Mouse (Mus musculus): ENCODE measurements around the gene Sfr1.

Gene Sfr1

DNA sequence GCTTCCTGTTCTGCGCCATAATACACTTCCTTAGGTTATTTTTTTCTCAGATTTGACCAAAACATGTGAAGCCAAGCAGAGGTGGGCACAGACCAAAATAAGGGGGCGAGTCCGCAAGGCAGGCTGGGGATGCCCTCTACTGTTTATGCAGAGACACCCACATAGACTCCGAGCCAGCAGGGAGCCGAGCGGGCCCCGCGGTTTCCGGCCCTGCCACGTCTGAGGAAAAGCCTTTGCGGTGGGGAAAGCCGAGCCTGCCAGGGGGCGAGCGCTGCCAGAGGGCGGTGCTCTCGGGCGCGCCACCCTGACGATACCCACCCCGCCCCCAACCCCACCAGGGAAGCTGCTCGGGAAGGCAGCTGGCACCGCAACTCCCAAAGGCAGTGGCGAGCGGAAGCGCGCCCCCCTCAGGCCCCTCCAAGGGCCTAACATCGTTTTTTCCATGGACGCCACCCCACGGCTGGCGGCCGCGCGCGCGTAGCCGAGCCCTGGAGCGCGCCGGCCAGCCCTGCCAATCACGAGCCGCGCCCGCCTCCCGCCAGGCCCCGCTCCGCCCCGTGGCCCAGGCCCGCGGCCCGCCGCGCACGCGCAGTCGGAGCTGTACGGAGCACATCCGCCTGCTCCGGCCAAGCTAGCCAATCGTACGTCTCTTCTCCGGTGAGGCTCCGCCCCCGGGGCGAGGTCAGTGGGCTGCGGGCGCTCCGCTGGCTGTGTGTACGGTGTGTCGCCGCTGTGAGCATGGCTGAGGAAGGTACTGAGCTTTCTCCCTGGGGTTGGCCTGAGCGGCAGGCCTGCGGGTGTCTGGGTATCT lies at the start of gene Sfr1:
Sfr1 (plus strand) TSS at position 612 of the 811 bp plus-strand sequence.
- DNase-seq (ENCODE audit: low spot score): peak; percentile 99

DNA sequence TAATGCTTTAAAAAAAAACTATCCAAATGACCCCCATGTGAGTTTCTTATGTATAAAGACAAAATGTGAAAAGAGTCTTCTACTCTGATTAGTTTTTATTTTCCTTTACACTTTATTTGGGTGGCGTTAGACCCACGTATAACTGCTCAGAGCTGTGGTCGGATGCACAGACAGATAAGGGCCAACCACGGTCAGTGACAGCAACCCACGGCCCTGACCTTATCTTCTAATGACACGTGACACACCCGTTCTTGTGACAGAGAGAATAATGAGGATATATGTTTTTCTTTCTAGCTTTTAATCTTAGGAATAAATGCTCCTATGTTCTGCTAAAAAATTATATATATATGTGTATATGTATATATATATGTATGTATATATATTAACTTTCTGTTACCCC lies 41.9 kb upstream of the Sfr1 start:
- DNase-seq (ENCODE audit: low spot score): no peak

DNA sequence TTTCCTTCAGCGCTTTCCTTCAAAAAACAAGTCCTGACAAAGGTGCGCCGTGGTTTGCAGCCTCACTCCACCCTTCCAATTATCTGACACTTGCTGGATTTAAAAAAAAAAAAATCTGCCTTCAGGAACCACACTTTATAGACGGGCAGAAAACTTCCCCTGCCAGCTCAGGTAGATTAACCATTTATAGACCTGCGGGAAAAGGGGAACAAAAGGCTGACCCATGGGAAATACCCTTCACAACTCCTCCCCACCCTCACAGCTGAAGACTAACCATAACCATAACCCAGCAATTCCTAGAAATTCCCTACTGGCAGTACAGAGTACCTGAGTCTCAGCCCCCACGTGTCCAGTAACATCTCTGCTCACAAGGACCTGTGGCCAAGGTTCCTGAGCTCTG lies 39.5 kb upstream of the Sfr1 start, which contains the start of gene Col17a1:
Col17a1 (minus strand) TSS at position 101 of the 400 bp plus-strand sequence.
- no peak for DNase-seq (ENCODE audit: low spot score)

DNA sequence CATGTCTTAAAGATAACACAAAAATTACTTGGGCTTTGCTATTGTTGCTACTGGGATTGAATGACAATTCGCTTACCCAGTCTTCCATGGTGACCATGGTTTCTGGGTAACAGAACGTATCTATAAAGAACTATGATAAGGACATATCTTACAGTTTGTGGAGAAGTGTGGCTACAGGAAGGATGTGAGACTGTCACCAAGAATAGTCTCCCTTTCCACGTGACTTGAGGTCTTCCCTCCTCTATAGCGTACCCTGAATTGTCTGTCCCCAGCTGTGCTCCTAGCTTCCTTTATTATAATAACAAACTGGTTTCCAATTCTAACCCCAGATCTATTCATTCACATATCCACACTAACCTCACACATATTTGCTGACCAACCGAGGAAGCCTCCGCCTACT lies 35.8 kb upstream of the Sfr1 start:
- DNase-seq (ENCODE audit: low spot score): no peak

DNA sequence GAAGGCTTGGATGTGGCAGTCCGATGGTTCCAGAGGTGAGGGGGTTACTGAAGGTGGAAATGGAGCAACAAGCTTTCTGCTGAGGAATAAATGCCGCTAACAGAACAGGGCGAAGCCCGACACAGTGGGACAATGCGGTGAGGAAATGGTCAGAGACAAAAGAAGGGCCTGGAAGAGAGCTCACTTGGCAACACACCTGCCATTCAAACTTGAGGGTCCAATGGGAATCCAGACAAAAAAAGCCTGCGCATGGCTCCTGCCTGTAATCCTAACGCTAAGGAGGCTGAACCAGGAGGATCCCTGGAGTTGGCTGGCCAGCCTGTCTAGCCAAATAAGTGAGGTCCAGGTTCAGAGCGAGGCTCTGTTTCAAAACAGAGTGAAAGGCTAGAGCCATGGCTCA lies 35.1 kb upstream of the Sfr1 start:
- DNase-seq (ENCODE audit: low spot score): no peak

DNA sequence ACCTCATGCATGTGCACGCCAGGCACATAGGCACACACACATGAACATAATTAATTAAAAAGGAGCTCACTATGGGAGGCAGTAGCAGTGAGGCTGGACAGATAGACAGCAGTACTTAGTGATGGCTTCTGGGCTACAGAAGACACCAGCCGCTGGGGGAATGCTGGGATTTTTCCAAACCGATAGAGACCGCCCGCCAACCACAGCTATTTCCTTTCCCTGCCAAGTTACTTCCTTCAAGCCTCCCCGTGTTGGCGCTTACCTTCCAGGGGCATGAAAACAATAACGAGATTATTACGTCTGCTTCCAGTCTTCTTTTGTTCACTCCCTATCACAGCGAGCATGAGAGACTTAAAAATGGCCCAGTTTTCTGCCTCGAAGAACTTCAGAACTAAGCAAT lies 34.4 kb upstream of the Sfr1 start:
- no peak for DNase-seq (ENCODE audit: low spot score)

DNA sequence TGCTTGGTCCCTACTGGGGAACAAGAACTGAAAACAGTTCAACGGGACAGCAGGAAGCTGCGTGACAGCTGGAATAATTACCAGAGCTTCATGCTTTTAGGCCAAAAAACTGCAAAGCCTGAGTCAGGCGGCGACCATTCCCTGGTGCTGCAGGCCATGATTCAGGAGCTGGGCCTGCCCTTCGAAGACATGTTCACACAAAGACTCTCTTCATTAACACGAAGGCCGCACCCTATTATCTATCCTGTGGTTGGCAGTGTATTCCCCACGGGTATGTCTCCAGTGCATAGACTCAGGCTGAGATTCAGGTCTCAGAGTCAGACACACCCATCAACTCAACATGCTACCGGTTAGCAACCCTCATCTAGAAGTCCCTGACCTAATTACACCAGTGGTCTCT lies 33.2 kb upstream of the Sfr1 start:
- DNase-seq (ENCODE audit: low spot score): no peak

DNA sequence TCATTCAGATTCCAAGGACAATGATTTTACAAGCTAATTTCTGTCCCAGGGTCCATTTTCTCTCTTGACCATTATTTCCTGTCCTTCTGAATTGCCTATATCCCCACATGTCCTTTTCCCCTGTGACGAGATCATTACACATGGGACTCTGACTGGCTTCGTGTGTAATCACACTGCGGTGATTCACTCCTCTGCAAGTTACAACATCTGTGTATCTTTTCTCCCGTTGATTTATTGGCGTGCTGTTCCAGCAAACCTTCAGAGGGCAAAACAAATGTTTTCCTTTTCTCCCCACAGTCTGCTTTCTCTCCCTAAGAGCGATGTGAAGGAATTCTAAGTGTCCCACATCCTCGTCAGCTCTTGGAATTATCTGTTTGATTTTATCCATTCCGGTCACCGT lies 31.7 kb upstream of the Sfr1 start:
- peak; percentile 38 for DNase-seq (ENCODE audit: low spot score)

DNA sequence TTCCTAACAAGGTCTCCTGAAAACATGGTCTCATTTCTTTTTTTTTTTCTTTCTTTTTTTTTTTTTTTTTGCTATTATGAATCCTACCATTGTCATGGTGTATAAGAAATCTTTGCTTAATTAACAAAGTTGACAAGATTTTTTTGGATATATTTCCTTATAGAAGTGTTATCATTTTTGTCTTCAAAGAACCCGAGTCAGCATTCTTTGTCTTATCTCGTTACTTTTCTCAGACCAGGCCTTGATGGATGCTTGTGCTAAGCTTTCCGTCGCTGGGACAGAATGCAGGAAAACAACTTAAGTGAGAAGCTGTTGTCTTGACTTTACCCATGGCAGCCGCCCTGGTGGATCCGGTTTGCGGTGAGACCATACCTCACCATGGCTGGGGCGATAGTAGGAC lies 31.0 kb upstream of the Sfr1 start:
- DNase-seq (ENCODE audit: low spot score): no peak

DNA sequence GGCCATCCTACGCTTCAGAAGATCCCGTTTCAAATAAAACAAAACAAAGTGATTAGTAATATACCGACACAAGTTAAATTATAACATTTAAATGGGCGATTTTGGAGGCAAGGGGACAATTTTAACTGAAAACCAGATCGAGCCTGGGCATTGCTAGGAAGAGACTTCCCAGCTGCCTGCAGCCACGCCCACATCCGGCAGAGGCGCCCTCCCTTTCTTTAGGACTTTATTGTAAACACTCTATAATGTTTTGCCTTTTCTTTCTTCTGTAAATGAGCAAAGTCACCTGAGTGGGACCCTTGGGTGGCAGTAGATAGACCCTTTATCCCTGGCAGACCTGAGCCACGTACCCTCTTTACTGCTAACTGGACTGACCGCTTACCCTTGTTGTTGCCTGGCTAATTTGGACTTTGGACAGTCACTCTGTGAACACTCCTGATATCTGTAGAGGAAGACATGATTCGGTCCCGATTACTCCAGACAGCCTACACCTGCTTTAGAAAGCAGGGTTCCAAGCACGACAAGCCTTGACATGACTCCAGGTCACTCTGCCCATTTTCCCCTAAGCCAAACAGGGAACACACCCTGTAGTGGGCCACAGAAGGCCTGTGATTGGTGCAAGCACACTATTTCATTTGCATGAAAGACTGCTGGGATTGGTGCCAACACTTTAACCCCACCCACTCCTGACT lies 26.3 kb upstream of the Sfr1 start:
- no peak for DNase-seq (ENCODE audit: low spot score)

DNA sequence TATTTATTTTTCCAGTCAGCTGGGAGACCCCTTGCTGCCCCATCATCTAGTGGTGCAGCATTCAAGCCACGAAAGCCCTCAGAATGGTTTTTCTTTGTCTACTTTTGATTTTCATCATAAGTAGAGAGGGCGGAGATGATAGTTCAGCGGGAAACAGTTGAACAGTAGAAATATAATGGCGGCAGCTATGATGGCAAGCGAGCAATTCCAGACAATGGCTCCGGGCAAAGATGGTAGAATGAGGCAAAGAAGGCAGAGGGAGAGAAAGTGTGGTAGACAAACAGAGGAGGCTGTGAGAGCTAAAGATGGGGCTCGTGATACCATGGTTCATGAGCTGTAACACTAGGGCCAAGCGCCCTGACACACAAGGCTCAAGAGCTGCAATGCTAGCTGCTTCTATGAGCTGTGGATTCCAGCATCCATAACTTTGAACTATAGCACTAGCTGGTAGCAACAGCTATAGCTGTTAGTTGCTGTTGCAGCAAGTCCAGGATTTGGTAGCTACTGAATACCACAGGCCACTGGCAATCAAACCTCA lies 25.6 kb upstream of the Sfr1 start:
- DNase-seq (ENCODE audit: low spot score): no peak

DNA sequence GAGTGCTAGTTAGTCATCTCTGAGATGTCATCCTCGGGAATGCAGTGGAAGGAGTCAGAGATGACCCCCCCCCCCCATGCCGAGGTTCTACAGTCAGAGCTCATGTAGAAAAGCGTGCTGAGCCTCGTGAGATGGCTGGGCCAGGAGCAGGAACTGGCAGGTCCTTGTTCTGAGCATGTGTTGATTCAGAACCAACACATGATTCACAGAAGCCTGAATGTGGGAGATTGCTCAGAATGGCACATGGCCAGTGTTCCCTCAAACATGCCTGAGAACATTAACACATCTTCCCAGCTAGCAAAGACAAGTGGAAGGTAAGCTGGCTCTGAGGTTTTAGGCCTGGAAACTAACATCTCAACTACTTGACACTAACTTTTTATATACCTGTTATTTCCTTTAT lies 21.1 kb upstream of the Sfr1 start:
- no peak for DNase-seq (ENCODE audit: low spot score)

DNA sequence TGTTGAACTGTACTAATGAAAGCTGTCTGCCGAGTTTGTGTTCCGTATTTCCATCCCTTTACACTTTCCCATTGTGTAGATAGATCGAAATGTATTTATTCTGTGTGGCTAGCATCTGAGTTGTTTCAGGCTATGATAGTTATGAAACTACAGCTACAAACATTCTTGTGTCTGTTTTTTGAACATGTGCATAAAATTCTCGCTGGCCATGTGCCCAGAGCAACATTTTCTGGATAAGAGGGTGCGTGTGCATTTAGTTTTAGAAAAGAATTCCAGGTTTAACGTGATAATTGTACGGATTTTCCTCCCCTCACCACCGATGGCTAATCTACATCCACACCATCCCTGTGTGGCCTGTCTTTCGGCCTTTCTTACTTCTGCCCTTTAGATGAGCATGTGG lies 18.0 kb upstream of the Sfr1 start:
- no peak for DNase-seq (ENCODE audit: low spot score)

DNA sequence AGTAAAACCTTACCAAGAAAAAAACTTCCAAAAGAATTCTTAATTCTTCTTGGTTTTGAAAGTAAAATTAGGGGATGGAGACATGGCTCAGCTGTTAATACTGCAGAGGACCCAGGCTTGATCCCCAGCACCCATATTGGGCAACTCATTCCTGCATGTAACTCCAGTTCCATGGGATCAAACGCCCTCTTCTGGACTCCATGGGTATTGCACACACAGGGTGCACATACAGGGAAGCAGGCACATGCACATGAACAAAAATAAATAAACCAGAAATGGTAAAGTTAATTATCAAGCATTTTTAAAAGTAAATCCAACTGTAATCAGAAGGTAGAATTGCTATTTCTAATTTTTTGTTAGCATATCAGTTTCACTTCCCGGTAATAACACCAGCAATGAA lies 15.3 kb upstream of the Sfr1 start:
- no peak for DNase-seq (ENCODE audit: low spot score)

DNA sequence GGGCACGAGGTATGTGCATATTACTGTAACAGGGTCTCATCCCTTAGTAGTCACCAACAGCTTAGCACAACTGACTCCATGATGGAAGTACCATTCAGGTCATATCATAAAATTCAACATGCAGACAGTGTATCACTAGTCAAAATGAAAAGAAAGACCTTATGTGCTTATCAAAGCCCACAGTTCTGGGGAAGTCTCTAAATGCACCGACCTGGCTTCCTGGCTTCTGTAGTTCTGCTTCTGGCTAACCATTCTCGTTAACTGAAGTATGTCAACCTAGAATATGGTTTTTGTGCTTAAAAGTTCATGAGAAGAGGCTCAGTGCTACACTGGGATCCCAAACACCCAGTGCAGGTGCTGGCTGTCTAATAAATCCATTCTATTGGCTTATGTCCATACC lies 12.3 kb upstream of the Sfr1 start:
- no peak for DNase-seq (ENCODE audit: low spot score)

DNA sequence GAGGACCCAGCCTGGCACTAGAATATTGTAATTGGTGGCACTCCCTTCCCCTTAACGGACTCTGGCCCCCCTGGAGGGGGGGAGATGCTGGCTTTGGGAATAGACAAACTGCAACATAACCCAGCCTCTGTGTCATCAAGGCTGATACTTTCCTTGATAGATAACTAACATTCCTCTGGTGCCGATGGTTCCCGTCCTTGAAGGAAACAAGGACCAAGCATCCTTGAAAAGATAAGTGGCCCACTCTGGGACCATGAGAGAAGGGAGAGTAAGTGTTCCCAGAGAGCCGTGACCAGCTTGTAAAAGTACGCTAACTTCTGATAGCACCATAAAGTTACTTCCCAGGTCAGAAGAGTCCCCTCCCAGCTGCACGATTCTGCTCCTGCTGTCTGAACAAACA lies 9.0 kb upstream of the Sfr1 start:
- DNase-seq (ENCODE audit: low spot score): no peak

DNA sequence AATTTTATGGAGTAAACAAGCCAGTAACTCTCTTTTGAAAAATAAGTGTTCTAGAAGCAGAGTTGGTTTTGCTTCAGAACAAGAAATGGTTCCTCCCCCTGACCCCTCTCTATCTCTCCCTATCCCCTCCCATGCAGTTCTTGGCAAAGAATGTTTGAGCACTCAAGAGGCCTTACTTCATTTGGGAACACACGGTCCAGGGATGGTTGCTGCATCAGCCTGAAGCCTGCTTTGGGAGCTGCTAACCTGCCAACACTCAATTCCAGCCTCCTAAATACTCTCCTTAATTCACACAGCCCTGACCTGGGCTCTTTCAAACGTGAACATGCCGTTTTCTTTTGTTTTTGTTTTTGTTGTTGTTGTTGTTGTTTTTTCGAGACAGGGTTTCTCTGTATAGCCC lies 6.6 kb upstream of the Sfr1 start:
- no peak for DNase-seq (ENCODE audit: low spot score)

DNA sequence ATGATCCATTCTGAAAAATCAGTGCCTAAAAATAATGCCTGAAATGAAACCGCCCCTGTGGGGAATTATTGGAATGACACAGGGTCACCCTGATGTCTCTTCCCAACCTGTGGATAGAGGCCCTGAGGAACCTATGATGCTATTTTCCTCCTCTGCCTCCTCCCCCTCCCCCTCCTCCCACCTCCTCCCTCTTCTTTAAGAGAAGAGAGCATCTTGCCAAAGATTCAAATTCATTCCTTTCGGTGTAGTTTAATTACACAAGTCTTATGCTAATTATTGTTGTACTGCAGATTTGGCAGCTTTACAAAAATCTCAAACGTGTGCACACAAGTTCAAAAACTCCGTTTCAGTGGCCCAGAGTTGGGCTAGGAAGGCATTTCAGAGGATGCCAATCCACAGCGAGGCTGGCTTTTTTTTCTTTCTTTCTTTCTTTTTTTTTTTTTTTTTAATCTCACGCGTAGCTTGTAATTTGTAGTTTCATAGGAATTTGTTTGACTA lies 5.8 kb upstream of the Sfr1 start:
- no peak for DNase-seq (ENCODE audit: low spot score)

DNA sequence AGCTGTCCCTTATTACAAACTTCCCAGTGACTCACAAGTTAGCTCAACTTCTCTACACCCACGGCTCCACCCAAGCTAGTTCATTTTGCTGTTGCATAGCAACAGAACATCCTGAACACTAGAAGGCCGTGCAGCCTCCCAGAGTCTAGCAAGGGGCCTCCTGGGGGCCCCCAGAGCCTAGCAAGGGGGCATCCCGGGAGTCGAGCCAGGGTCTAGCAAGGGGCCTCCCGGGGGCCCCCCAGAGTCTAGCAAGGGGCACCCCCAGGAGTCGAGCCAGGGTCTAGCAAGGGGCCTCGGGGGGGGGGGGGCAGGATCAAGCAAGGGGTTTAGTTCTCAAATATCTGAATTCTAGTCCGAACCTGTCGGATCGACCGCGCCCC lies 801 bp upstream of the Sfr1 start:
- peak; percentile 75 for DNase-seq (ENCODE audit: low spot score)

DNA sequence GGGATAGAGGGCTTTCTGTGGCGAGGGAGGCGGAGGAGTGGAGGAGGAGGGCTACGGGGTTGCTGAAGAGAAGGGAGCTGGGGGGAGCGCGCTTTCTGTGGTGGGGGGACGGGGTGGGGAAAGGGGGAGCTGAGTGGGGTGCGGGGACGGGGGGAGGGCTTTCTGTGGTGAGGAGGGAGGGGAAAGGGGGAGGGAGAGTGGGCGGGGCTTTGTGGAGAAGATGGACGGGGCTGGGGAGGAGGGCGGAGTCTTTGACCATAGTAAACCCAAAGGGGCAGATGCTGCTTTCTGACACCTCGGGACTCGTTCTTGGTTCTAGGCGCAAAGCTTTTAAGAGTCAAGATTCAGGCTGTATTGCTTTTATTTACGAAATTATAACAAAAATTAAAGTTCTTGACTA lies 449 bp downstream of the Sfr1 start:
- DNase-seq (ENCODE audit: low spot score): peak; percentile 72

DNA sequence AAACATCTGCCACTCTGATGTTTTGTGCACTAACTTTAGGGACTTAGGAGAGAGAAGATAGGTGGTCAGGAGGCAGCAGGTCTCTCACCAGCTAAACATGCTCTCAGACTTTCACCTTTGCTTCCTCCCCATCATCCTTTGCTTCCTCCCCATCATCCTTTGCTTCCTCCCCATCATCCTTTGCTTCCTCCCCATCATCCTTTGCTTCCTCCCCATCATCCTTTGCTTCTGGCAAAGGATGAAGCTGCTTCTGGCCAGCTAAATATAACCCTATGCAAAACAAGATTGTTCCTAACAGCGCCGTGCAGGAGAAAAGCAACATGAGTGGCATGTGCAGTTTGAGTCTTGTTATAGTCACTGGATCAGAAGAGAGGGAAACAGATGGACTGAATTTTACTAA lies 15.6 kb downstream of the Sfr1 start:
- DNase-seq (ENCODE audit: low spot score): no peak

DNA sequence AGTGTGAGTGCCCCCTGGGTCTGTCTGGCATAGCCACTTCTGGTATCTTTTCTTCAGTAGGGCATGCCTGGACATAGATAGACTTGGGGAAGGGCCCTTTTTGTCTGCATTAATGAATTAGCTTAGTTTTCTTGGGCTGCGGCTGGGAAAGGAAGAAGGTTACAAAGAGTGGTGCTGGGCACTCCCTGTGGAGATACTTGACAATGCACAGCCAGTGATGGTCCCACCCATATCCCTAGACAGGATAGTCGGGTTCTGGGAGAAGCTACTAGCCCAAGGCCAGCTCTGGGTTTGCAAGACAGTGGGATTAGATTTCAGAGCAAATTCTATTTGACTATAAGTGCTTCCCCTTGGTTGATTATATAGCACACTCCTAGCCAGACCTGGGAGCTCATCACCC lies 17.5 kb downstream of the Sfr1 start:
- no peak for DNase-seq (ENCODE audit: low spot score)

DNA sequence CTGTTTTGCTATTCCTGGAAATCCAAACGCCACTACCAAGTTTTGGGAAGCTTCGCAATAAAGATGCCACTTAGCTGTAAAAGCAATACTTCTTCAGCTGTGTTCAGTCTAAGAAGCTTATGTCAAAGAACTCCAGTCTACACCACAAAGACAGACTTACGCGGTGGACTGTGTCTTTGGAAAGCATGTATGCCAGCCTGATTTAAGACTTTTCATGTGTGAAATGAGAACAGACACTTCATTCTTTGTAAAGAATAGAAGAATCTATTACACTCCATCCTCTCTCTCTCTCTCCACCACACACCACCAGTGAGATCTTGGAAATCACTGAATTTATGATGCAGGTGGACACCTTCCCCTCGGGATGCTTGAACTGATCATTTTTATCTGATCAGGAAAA lies 18.9 kb downstream of the Sfr1 start:
- DNase-seq (ENCODE audit: low spot score): no peak
